Mouse (Mus musculus): ENCODE results near the gene Tkt. TPM values are rescaled to one million over a fixed set of nuclear protein-coding genes. Genes with fewer than 3 reads are reported as not detected.

Tkt gene
- polyA plus RNA-seq, 1 experiment from 2014 or later = 358 TPM

DNA sequence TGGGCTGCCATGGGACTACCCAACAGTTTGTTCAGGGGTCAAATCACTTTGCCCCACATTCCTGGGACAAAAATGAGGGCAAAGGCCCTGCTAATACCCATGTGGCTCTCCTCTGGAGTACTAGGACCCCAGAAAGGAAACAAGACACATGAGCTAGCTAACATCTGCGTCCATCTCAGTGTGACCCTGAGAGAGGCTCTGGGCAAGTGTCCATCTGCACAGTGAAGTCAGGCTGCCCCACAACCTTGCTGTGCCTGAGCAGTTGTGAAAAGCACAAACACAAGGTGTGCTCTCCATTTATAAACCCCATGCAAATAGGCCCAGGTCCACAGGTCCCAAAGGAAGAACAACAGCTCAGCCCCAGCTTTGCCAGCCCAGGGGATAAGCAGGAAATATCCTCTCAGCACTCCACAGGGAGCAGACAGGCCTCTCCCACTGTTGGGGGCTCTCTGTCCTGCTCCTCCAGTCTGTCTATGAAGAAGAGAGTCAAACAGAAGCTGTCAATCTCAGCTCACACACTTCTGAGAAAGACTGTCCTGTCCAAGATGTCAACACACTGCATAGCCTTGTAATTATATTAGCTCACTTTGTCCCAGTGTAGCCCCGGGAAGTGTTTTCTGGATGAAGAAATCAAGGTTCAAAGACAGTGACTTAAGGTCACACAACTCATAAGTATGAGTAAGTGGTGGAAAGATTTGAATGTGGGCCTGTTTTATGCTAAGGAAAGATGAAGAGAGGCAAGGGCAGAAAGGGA, 65.0 kb downstream of the Tkt start:
- Histone ChIP-seq H3K4me2 (replicated peaks) (no peak overlapping the region), H3K4me3 (replicated peaks) (no peak overlapping the region), H3K9ac (no peak overlapping the region), H3K9me3 (no peaks in the 10 kb centered on the region), H3K27ac (no peak overlapping the region), H3K27me3 (replicated peaks) (no peaks in the 10 kb centered on the region), H3K36me3 (no peaks in the 10 kb centered on the region), H3K4me1 (replicated peaks) (0 out of 2 replicates have a peak, but pooled peaks cover 6% of the 10 kb centered on the region)
- WGBS = 77% methylated on average over 2 of the region's 2 CpGs
- ATAC-seq = no peak

GRCm38 (mm10) chr14:30616751-30617150, 68.6 kb downstream of the Tkt start:
- H3K9ac ChIP-seq = no peak overlapping the region
- H3K36me3 ChIP-seq = no peaks in the 10 kb centered on the region
- WGBS = 74% methylated on average over 2 of the region's 2 CpGs
- H3K4me2 ChIP-seq (replicated peaks) = no peak overlapping the region
- no peak for ATAC-seq
- H3K4me3 ChIP-seq (replicated peaks) = no peak overlapping the region
- no peaks in the 10 kb centered on the region for H3K27me3 ChIP-seq (replicated peaks)
- no peaks in the 10 kb centered on the region for H3K9me3 ChIP-seq
- 0 out of 2 replicates have a peak, but pooled peaks cover 4% of the 10 kb centered on the region for H3K4me1 ChIP-seq (replicated peaks)
- no peak overlapping the region for H3K27ac ChIP-seq

DNA sequence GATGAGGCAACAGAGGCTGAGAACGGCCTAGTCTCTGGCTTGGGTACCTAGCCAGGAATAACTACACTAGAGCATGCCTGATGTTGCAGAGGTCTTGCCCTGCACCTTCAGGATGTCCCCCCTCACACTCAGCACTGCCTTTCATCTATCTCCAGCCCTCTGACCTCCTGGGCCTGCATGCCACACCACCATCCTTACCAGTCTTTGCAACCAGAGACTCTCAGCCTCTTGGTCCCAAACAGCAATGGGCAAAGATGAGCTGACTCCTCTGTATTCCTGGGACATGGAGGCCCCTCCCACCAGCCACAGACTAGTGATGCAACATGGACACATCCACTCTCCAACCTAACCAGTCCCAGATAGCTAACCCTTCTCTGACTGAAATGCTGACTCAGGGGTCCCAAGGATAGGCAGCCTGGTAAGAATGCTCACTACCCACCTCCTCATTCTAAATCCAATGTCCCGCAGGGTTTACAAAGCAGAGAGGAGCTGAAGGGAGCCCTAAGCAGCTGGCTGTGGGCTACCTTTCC, 70.7 kb downstream of the Tkt start:
- no peak overlapping the region for H3K4me2 ChIP-seq (replicated peaks)
- H3K4me1 ChIP-seq (replicated peaks) = peaks cover 11% of the 10 kb centered on the region; the same call in 1 of the 2 replicates

DNA sequence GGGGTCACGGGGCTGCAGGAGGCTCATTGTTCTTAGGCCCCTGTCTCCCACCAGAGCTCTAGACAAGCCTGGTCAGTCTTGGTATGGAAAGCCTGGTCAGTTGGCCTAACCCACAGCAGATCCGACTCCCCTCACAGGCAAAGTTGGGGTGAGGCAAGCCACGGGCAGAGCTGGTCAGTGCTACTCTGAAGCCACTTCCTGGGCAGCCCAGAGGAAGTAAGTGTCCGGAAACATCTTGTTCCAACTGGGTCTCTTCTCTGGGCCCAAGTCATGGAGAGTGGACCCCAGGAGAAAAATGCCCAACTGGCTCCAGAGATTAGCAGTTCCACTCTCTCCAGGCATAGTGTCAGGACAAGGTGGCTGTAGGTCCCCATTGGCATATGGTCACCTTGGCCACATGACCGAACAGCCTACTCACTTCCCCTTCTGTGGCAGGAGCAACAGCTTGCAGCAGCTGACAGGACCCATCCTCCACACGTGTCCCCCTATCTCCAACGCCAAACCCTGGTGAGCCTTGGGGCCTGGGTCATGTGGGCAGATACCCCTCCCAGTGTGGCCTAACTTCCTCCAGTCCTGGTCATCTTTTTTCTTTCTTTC, 71.9 kb downstream of the Tkt start:
- peaks cover 22% of the 10 kb centered on the region for H3K4me1 ChIP-seq (replicated peaks)
- WGBS = 75% methylated on average over 7 of the region's 7 CpGs
- no peak for ATAC-seq

More for the DNA sequence above, 70.7 kb downstream of the Tkt start:
- Histone ChIP-seq H3K36me3 (no peaks in the 10 kb centered on the region), H3K9ac (no peak overlapping the region), H3K4me3 (replicated peaks) (no peak overlapping the region), H3K27me3 (replicated peaks) (no peaks in the 10 kb centered on the region), H3K9me3 (no peaks in the 10 kb centered on the region), H3K27ac (no peak overlapping the region)
- ATAC-seq = no peak
- WGBS = 96% methylated on average over 2 of the region's 2 CpGs

DNA sequence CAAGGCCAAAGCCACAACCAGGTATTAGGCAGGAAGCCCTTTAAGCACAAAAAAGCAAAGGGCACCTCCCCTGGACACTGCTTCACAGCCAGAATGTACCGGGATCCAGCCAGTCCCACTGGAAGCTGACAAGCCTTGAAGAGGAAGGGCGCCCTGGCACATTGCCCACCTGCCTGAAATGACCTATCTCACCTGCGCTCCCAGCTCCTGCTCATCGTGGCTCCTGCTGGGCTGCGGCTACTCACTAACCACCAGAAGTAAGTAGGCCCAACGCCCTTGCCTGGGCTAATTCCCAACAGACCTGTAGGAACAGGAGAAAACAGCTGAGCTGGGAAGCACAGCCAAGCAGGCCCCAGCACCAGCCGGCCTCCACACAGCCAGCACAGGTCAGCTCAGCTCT, 74.0 kb downstream of the Tkt start:
- peaks cover 25% of the 10 kb centered on the region for H3K4me1 ChIP-seq (replicated peaks)
- H3K27me3 ChIP-seq (replicated peaks) = no peaks in the 10 kb centered on the region
- WGBS = 83% methylated on average over 7 of the region's 7 CpGs
- H3K9ac ChIP-seq = no peak overlapping the region
- H3K4me2 ChIP-seq (replicated peaks) = no peak overlapping the region
- no peak for ATAC-seq
- no peaks in the 10 kb centered on the region for H3K36me3 ChIP-seq
- no peaks in the 10 kb centered on the region for H3K9me3 ChIP-seq
- no peak overlapping the region for H3K4me3 ChIP-seq (replicated peaks)
- no peak overlapping the region for H3K27ac ChIP-seq

More for the DNA sequence above, 71.9 kb downstream of the Tkt start:
- no peaks in the 10 kb centered on the region for H3K9me3 ChIP-seq
- H3K27ac ChIP-seq = no peak overlapping the region
- H3K4me3 ChIP-seq (replicated peaks) = no peak overlapping the region
- H3K36me3 ChIP-seq = no peaks in the 10 kb centered on the region
- H3K9ac ChIP-seq = no peak overlapping the region
- no peaks in the 10 kb centered on the region for H3K27me3 ChIP-seq (replicated peaks)
- no peak overlapping the region for H3K4me2 ChIP-seq (replicated peaks)

DNA sequence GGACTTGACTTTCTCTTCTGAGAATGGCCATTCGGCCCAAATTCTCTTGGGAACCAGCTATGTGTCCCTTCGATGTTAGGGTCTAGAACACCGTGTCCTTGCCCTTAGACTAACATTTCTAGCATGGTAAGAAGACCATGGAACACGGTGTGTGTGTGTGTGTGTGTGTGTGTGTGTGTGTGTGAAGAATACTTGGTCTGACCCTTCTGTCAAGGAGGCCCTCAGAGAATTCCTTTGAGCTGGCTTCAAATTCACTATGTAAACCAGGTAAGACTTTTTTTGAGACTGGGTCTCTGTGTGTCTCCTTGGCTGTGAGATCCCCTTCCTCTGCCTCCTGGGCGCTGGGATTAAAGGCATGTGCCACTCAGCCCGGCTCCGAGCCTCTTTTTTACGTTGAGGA, 74.4 kb downstream of the Tkt start:
- H3K9ac ChIP-seq = no peak overlapping the region
- ATAC-seq = no peak

More for the DNA sequence above, 74.4 kb downstream of the Tkt start:
- H3K9me3 ChIP-seq = no peaks in the 10 kb centered on the region
- H3K27me3 ChIP-seq (replicated peaks) = no peaks in the 10 kb centered on the region
- peaks cover 25% of the 10 kb centered on the region for H3K4me1 ChIP-seq (replicated peaks)
- WGBS = 96% methylated on average over 8 of the region's 8 CpGs
- H3K36me3 ChIP-seq = no peaks in the 10 kb centered on the region
- no peak overlapping the region for H3K4me3 ChIP-seq (replicated peaks)
- no peak overlapping the region for H3K4me2 ChIP-seq (replicated peaks)
- H3K27ac ChIP-seq = no peak overlapping the region

Other genes with a start within 250 kb of the Tkt start
- 18.1 and 20.0 TPM in 2 replicates for gene Dcp1a, start 68.8 kb upstream of the Tkt start, polyA plus RNA-seq (2015; fragmentation: Nextera tagmentation; extraction: Ambion mirVana)
- 3.5 and 4.0 TPM in 2 replicates for gene Cacna1d, start 56.9 kb upstream of the Tkt start, polyA plus RNA-seq (2015; fragmentation: Nextera tagmentation; extraction: Ambion mirVana)
- 57.2 and 58.3 TPM in 2 replicates for gene Prkcd, start 77.9 kb downstream of the Tkt start, polyA plus RNA-seq (2015; fragmentation: Nextera tagmentation; extraction: Ambion mirVana)
- gene Rft1, start 106.0 kb downstream of the Tkt start, polyA plus RNA-seq (2015; fragmentation: Nextera tagmentation; extraction: Ambion mirVana) = 12.6 and 15.0 TPM in 2 replicates
- gene Sfmbt1, start 166.5 kb downstream of the Tkt start, polyA plus RNA-seq (2015; fragmentation: Nextera tagmentation; extraction: Ambion mirVana) = 11.4 and 12.3 TPM in 2 replicates

Data from intestine, embryonic 15.5 days (tissue).